Mouse (Mus musculus) B cell, adult 2 months (primary cell): ENCODE measurements around the gene Mfap4.
A peak's percentile ranks its signal among the peaks of the same experiment; 100 is the strongest.

Source experiments
- DNase-seq, 2 experiments: peaks; one replicate each; pipeline ENCODE4 v3.0.0; 2022

Gene Mfap4

GRCm38 (mm10) chr11:61483226-61483845, 1.9 kb upstream of the Mfap4 start:
- no peak for DNase-seq

GRCm38 (mm10) chr11:61484256-61484612, 997 bp upstream of the Mfap4 start:
- no peak for DNase-seq

- no peak for DNase-seq
Measured at GRCm38 (mm10) chr11:61485541-61486457, 568 bp downstream of the Mfap4 start.

GRCm38 (mm10) chr11:61486458-61487219, 1.4 kb downstream of the Mfap4 start:
- no peak for DNase-seq

GRCm38 (mm10) chr11:61487401-61487800, 2.2 kb downstream of the Mfap4 start:
- DNase-seq, result no peak

GRCm38 (mm10) chr11:61487936-61488335, 2.7 kb downstream of the Mfap4 start:
- no peak for DNase-seq

- DNase-seq, result no peak
Measured at GRCm38 (mm10) chr11:61489085-61489484, 3.9 kb downstream of the Mfap4 start.

- no peak for DNase-seq
Measured at GRCm38 (mm10) chr11:61489874-61490273, 4.6 kb downstream of the Mfap4 start.

GRCm38 (mm10) chr11:61490944-61491520, 5.8 kb downstream of the Mfap4 start:
- DNase-seq, result no peak

GRCm38 (mm10) chr11:61492749-61493401, 7.6 kb downstream of the Mfap4 start:
- DNase-seq, result no peak

- DNase-seq, result no peak
Measured at GRCm38 (mm10) chr11:61493525-61494128, 8.4 kb downstream of the Mfap4 start.

GRCm38 (mm10) chr11:61494129-61494997, 9.1 kb downstream of the Mfap4 start, which contains the start of gene Mapk7:
Gene Mapk7 (minus strand): TSS chr11:61494406.
- peak; percentile 96 for DNase-seq

- DNase-seq, result no peak
Measured at GRCm38 (mm10) chr11:61495528-61495927, 10.3 kb downstream of the Mfap4 start.

GRCm38 (mm10) chr11:61497490-61497889, 12.3 kb downstream of the Mfap4 start:
- DNase-seq, result no peak

- DNase-seq, result peak; percentile 56 to 63
Measured at GRCm38 (mm10) chr11:61498736-61499504, 13.7 kb downstream of the Mfap4 start.

GRCm38 (mm10) chr11:61503933-61504332, 18.7 kb downstream of the Mfap4 start:
- no peak for DNase-seq

GRCm38 (mm10) chr11:61504713-61505257, 19.6 kb downstream of the Mfap4 start, which contains the start of gene B9d1:
Gene B9d1 (plus strand): TSS chr11:61505144.
- peak; percentile 93 to 94 for DNase-seq

- DNase-seq, result peak; percentile 34 to 40
Measured at GRCm38 (mm10) chr11:61514953-61515352, 29.7 kb downstream of the Mfap4 start.

- no peak for DNase-seq
Measured at GRCm38 (mm10) chr11:61517971-61518370, 32.7 kb downstream of the Mfap4 start.

GRCm38 (mm10) chr11:61518871-61519270, 33.6 kb downstream of the Mfap4 start:
- no peak for DNase-seq
